Mouse (Mus musculus) MEL (cell line): Measurements from ENCODE around the gene Mtx1. TPM values are rescaled to one million over a fixed set of nuclear protein-coding genes. Genes with fewer than 3 reads are reported as not detected.

Experiments used
- DNase-seq: peaks from one replicate; pipeline ENCODE4 v3.0.0; 2011; ENCODE audit warnings: low read depth, low spot score
- H3K27ac ChIP-seq: 2 replicates; pipeline ENCODE4 v1.5.1; 2012; ENCODE audit warnings: low read depth, mild to moderate bottlenecking, control low read depth, low read length, moderate library complexity; ENCODE audit not compliant: control insufficient read depth
- H3K27me3 ChIP-seq, 2 experiments: fragments of 150-350 bp in 1 of 2; sonication (generic) in 1 of 2; 2 replicates each; pipeline ENCODE4 v1.6.1; 2012; ENCODE audit warnings: low read length in 2 of 2, mild to moderate bottlenecking in 2 of 2, improper control_type of control experiment in 1 of 2, moderate library complexity in 1 of 2; ENCODE audit not compliant: insufficient read depth in 2 of 2, control insufficient read depth in 1 of 2
- H3K36me3 ChIP-seq, 2 experiments: 2 replicates each; pipeline ENCODE4 v1.6.1; 2012 to 2014; ENCODE audit warnings: low read length in 2 of 2, improper control_type of control experiment in 1 of 2, inconsistent platforms in 1 of 2, mild to moderate bottlenecking in 1 of 2; ENCODE audit not compliant: insufficient read depth in 2 of 2, control insufficient read depth in 1 of 2
- H3K4me1 ChIP-seq, 2 experiments: fragments of 150-350 bp in 1 of 2; sonication (generic) in 1 of 2; 2 replicates each; pipeline ENCODE4 v1.6.1; 2012; ENCODE audit warnings: low read length in 2 of 2, improper control_type of control experiment in 1 of 2, mild to moderate bottlenecking in 1 of 2; ENCODE audit not compliant: insufficient read depth in 2 of 2, control insufficient read depth in 1 of 2
- H3K4me3 ChIP-seq, 2 experiments: fragments of 150-350 bp in 1 of 2; sonication (generic) in 1 of 2; 2 replicates each; pipeline ENCODE4 v1.5.1; 2012; ENCODE audit warnings: low read depth in 2 of 2, low read length in 2 of 2, mild to moderate bottlenecking in 2 of 2, moderate library complexity in 2 of 2, control low read depth in 1 of 2, improper control_type of control experiment in 1 of 2; ENCODE audit not compliant: control insufficient read depth in 1 of 2, insufficient read depth in 1 of 2
- H3K79me2 ChIP-seq: 2 replicates; pipeline ENCODE4 v1.6.1; 2012; ENCODE audit warnings: mild to moderate bottlenecking, low read length, moderate library complexity; ENCODE audit not compliant: control insufficient read depth, poor library complexity, insufficient read depth
- H3K9ac ChIP-seq: 2 replicates; pipeline ENCODE4 v1.6.1; 2012; ENCODE audit warnings: low read depth, mild to moderate bottlenecking, control low read depth, low read length, moderate library complexity; ENCODE audit not compliant: control insufficient read depth, poor library complexity, severe bottlenecking
- H3K9me3 ChIP-seq: fragments of 150-350 bp; sonication (generic); replicated peaks from 2 replicates; pipeline ENCODE4 v1.6.1; 2012; ENCODE audit warnings: mild to moderate bottlenecking, low read length, improper control_type of control experiment, moderate library complexity; ENCODE audit not compliant: insufficient read depth
- CHD2 ChIP-seq: IDR thresholded peaks from 2 replicates; pipeline ENCODE4 v1.6.1; 2011; ENCODE audit warnings: low read length, improper control_type of control experiment
- CTCF ChIP-seq, 3 experiments: IDR thresholded peaks in 2 of 3; conservative IDR thresholded peaks in 1 of 3; 2 replicates each; pipeline ENCODE4 v1.5.1; 2011 to 2012; ENCODE audit warnings: low read length in 3 of 3, low read depth in 2 of 3, mild to moderate bottlenecking in 2 of 3, improper control_type of control experiment in 1 of 3, inconsistent platforms in 1 of 3, mixed read lengths in 1 of 3, moderate library complexity in 1 of 3; ENCODE audit not compliant: control insufficient read depth in 1 of 3, insufficient read depth in 1 of 3, poor library complexity in 1 of 3, severe bottlenecking in 1 of 3
- E2F4 ChIP-seq: IDR thresholded peaks from 2 replicates; pipeline ENCODE4 v1.6.1; 2011; ENCODE audit warnings: low read depth, low read length, improper control_type of control experiment, borderline replicate concordance
- ELF1 ChIP-seq: IDR thresholded peaks from 2 replicates; pipeline ENCODE4 v1.6.1; 2014; ENCODE audit warnings: low read depth, mild to moderate bottlenecking, inconsistent platforms, low read length, improper control_type of control experiment, moderate library complexity
- EP300 ChIP-seq, 2 experiments: IDR thresholded peaks; 2 replicates each; pipeline ENCODE4 v1.6.1; 2011; ENCODE audit warnings: improper control_type of control experiment in 2 of 2, low read length in 2 of 2, low read depth in 1 of 2, mild to moderate bottlenecking in 1 of 2
- ETS1 ChIP-seq: IDR thresholded peaks from 2 replicates; pipeline ENCODE4 v1.6.1; 2012; ENCODE audit warnings: low read depth, mild to moderate bottlenecking, inconsistent platforms, low read length, improper control_type of control experiment, moderate library complexity
- MAFK ChIP-seq: IDR thresholded peaks from 2 replicates; pipeline ENCODE4 v1.6.1; 2011; ENCODE audit warnings: low read depth, mild to moderate bottlenecking, low read length, improper control_type of control experiment, borderline replicate concordance
- MAX ChIP-seq: IDR thresholded peaks from 2 replicates; pipeline ENCODE4 v1.6.1; 2011; ENCODE audit warnings: low read length, improper control_type of control experiment
- MEF2A ChIP-seq: IDR thresholded peaks from 2 replicates; pipeline ENCODE4 v1.6.1; 2014; ENCODE audit warnings: low read depth, mild to moderate bottlenecking, inconsistent platforms, low read length, improper control_type of control experiment; ENCODE audit not compliant: poor library complexity, insufficient replicate concordance, severe bottlenecking; ENCODE audit errors: extremely low read depth
- NELFE ChIP-seq: IDR thresholded peaks from 2 replicates; pipeline ENCODE4 v1.6.1; 2011; ENCODE audit warnings: low read depth, low read length, improper control_type of control experiment
- NRF1 ChIP-seq: IDR thresholded peaks from 2 replicates; pipeline ENCODE4 v1.6.1; 2014; ENCODE audit warnings: low read depth, mild to moderate bottlenecking, inconsistent platforms, low read length, improper control_type of control experiment, moderate library complexity; ENCODE audit not compliant: poor library complexity, insufficient read depth, severe bottlenecking
- POLR2A ChIP-seq, 2 experiments: IDR thresholded peaks; 2 replicates each; pipeline ENCODE4 v1.6.1; 2011 to 2012; ENCODE audit warnings: low read length in 2 of 2, mild to moderate bottlenecking in 2 of 2, control low read depth in 1 of 2, improper control_type of control experiment in 1 of 2, low read depth in 1 of 2, moderate library complexity in 1 of 2; ENCODE audit not compliant: control insufficient read depth in 1 of 2, insufficient read depth in 1 of 2, poor library complexity in 1 of 2
- SIN3A ChIP-seq: IDR thresholded peaks from 2 replicates; pipeline ENCODE4 v1.6.1; 2012; ENCODE audit warnings: low read length, improper control_type of control experiment, inconsistent platforms
- TAL1 ChIP-seq: IDR thresholded peaks from 2 replicates; pipeline ENCODE4 v1.6.1; 2012; ENCODE audit warnings: mild to moderate bottlenecking, inconsistent platforms, low read length, moderate library complexity, mixed read lengths
- TBP ChIP-seq: IDR thresholded peaks from 2 replicates; pipeline ENCODE4 v1.8.0; 2011; ENCODE audit warnings: low read depth, low read length, improper control_type of control experiment
- UBTF ChIP-seq: IDR thresholded peaks from 2 replicates; pipeline ENCODE4 v1.6.1; 2012; ENCODE audit warnings: low read depth, mild to moderate bottlenecking, inconsistent platforms, low read length, improper control_type of control experiment, moderate library complexity, borderline replicate concordance; ENCODE audit not compliant: insufficient read depth
- USF2 ChIP-seq, 2 experiments: IDR thresholded peaks; 2 replicates each; pipeline ENCODE4 v1.6.1; 2011 to 2012; ENCODE audit warnings: improper control_type of control experiment in 2 of 2, low read length in 2 of 2, borderline replicate concordance in 1 of 2, inconsistent platforms in 1 of 2, low read depth in 1 of 2, mild to moderate bottlenecking in 1 of 2; ENCODE audit not compliant: insufficient read depth in 1 of 2
- ZNF384 ChIP-seq: IDR thresholded peaks from 2 replicates; pipeline ENCODE4 v1.6.1; 2012; ENCODE audit warnings: low read depth, mild to moderate bottlenecking, inconsistent platforms, low read length, improper control_type of control experiment
- polyA plus RNA-seq, 2 experiments: library from polyadenylated mRNA; stranded (reverse) in 1 of 2; unstranded in 1 of 2; fragments of >175 nt in 1 of 2; fragments of >200 nt in 1 of 2; gene quantifications; 2 replicates each; pipeline versions ENCODE4 v1.2.1 to v1.2.4; 2012; ENCODE audit warnings: low replicate concordance in 2 of 2, low read depth in 1 of 2; ENCODE audit not compliant: insufficient read length in 2 of 2, insufficient read depth in 1 of 2, missing spikeins in 1 of 2
- total RNA-seq: library from RNA; depleted of rRNA; stranded (reverse); fragments of 300-350 nt; gene quantifications from 2 replicates; pipeline ENCODE4 v1.2.3, GENCODE M21; 2012

Mtx1 gene
- total and polyA plus RNA-seq, 3 experiments: 314 to 369 TPM; not detected in 1

- Histone ChIP-seq H3K9ac (no peak overlapping the region), H3K27me3 (no peaks in the 10 kb centered on the region), H3K9me3 (no peaks in the 10 kb centered on the region), H3K27ac (no peak overlapping the region), H3K4me3 (no peak overlapping the region), H3K79me2 (no peaks in the 10 kb centered on the region), H3K36me3 (no peaks in the 10 kb centered on the region), H3K4me1 (no peaks in the 10 kb centered on the region)
- TF ChIP-seq ETS1 (no peak), ZNF384 (no peak), MAFK (no peak), SIN3A (no peak), CHD2 (no peak), MEF2A (no peak), USF2 (IDR thresholded peaks at IDR 0.05; ENCODE audit: borderline replicate concordance in 1 of 2, insufficient read depth in 1 of 2, low read depth in 1 of 2, low read length in 2 of 2) (no peak)
- no peak for DNase-seq
Observed at GRCm38 (mm10) chr3:89221167-89221566, 5.7 kb downstream of the Mtx1 start.

- no peak overlapping the region for H3K9ac ChIP-seq
- peaks cover 0 to 5% of the 10 kb centered on the region in 2 experiments; a peak in 1 of 4 replicates for H3K36me3 ChIP-seq
- no peaks in the 10 kb centered on the region for H3K27me3 ChIP-seq
- no peak for DNase-seq
- no peaks in the 10 kb centered on the region for H3K79me2 ChIP-seq
- H3K4me1 ChIP-seq: peaks cover 2 to 8% of the 10 kb centered on the region in 2 experiments; a peak in 2 of 4 replicates
- no peak overlapping the region for H3K27ac ChIP-seq
- H3K9me3 ChIP-seq: no peaks in the 10 kb centered on the region
- no peak for TF ChIP-seq ELF1
- no peak for TF ChIP-seq MAX
- no peak for TF ChIP-seq NRF1
- TF ChIP-seq UBTF: no peak
- TF ChIP-seq TAL1: no peak
- TF ChIP-seq EP300 (IDR thresholded peaks at IDR 0.05; ENCODE audit: low read depth in 1 of 2, low read length in 2 of 2): no peak
- no peak for TF ChIP-seq NELFE
- TF ChIP-seq POLR2A (IDR thresholded peaks at IDR 0.05; ENCODE audit: control insufficient read depth in 1 of 2, insufficient read depth in 1 of 2, low read depth in 1 of 2, low read length in 2 of 2, poor library complexity in 1 of 2): no peak
- no peak for TF ChIP-seq CTCF (IDR thresholded peaks at IDR 0.05 in 2 of 3, conservative IDR thresholded peaks at IDR 0.05 in 1 of 3; ENCODE audit: control insufficient read depth in 1 of 3, insufficient read depth in 1 of 3, low read depth in 2 of 3, low read length in 3 of 3, poor library complexity in 1 of 3, severe bottlenecking in 1 of 3)
- TF ChIP-seq ETS1: no peak
- no peak for TF ChIP-seq TBP
- no peak for TF ChIP-seq E2F4
- no peak overlapping the region for H3K4me3 ChIP-seq
Observed at GRCm38 (mm10) chr3:89219546-89219945, 7.3 kb downstream of the Mtx1 start.
